ENCODE assay signal across 9 mouse cellular contexts in the genomic region with DNA sequence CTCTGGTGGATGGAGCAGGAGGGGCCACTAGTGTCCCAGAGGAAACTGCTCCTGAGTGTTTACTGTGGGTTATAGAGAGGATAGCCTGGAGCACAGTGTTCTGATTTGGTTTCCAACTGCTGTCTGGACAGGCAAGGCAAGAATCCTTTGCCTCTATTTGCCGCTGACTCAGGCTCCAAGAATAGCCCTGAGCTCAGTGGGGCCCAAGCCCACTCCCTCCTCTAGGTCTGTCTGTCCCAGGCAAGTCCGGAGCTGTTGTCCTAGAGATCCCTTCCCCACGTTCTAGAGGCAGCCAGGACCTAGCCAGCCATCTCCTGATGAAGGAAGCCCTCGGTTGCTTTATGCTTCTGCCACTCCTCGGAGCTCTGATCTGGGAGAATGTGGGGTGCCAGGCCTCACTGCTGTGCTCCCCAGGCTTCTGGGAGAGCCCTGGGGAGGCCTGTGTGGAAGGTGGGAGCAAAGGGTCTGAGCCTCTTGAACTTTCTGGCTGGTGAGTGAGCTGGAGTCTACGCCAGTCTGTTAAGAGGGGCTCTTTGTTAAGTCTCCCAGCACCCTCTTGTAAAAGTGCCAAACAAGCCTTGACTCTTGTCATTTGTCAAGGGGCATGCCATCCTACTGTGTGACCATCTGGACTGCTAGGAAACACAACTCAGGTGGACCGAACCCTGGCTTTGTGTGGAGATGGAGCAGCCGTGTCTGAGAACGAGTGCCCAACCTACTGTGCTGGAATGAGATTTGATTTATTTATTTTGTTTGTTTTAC. TPM values are rescaled to one million over a fixed set of nuclear protein-coding genes. Genes with fewer than 3 reads are reported as not detected.
A peak's percentile ranks its signal among the peaks of the same experiment; 100 is the strongest.
DNase-seq lines count a peak whose midpoint lies in the region; ATAC-seq and TF ChIP-seq lines count a peak whose summit lies in the region.
"Had no signal": no experiment of that assay in that cellular context is flagged by ENCODE, and none has a peak within 500 bp of the region (broad histone marks: within the 10 kb centered on the region; RNA-seq: fewer than 3 reads in every experiment).

No protein-coding gene starts in this region.

- no peak for TF ChIP-seq POLR2A in embryonic fibroblast, embryonic 13.5 days (IDR thresholded peaks at IDR 0.05; ENCODE audit: low read depth, low read length)

- peaks cover 57% of the 10 kb centered on the region for H3K36me3 ChIP-seq in forebrain, embryonic 12.5 days (replicated peaks)
- H3K36me3 ChIP-seq in forebrain, embryonic 13.5 days (ENCODE audit: poor library complexity, severe bottlenecking) = peaks cover 61% of the 10 kb centered on the region
- peaks cover 36% of the 10 kb centered on the region for H3K36me3 ChIP-seq in lung, embryonic 16.5 days (ENCODE audit: control insufficient read depth, insufficient read depth, low read length)
- H3K36me3 ChIP-seq in limb, embryonic 15.5 days = peaks cover 56% of the 10 kb centered on the region

- no peak for DNase-seq in lung, adult 18-20 months
- DNase-seq in urinary bladder, postnatal 25 days (ENCODE audit: low spot score) = no peak
- no peak for DNase-seq in thymus, postnatal 25 days

- H3K9ac ChIP-seq in forebrain, embryonic 12.5 days = no peak overlapping the region
- no peak overlapping the region for H3K9ac ChIP-seq in forebrain, embryonic 13.5 days
- no peak overlapping the region for H3K9ac ChIP-seq in lung, embryonic 16.5 days (ENCODE audit: low read length)
- no peak overlapping the region for H3K9ac ChIP-seq in limb, embryonic 15.5 days

- no peak overlapping the region for H3K4me3 ChIP-seq in forebrain, embryonic 12.5 days (replicated peaks)
- no peak overlapping the region for H3K4me3 ChIP-seq in forebrain, embryonic 13.5 days
- H3K4me3 ChIP-seq in lung, embryonic 16.5 days (ENCODE audit: low read length) = no peak overlapping the region
- no peak overlapping the region for H3K4me3 ChIP-seq in embryonic fibroblast, embryonic 13.5 days (ENCODE audit: insufficient read depth, low read length)
- no peak overlapping the region for H3K4me3 ChIP-seq in limb, embryonic 15.5 days
- H3K4me3 ChIP-seq: midbrain, embryonic 10.5 days had no signal

- no peak for ATAC-seq in forebrain, embryonic 12.5 days (ENCODE audit: low FRiP score)
- no peak for ATAC-seq in forebrain, embryonic 13.5 days
- ATAC-seq in lung, embryonic 16.5 days (ENCODE audit: low read depth) = peak; percentile 37; the same call in 1 of the 2 replicates
- no peak for ATAC-seq in limb, embryonic 15.5 days (ENCODE audit: insufficient number of reproducible peaks, low FRiP score, low TSS enrichment, low read depth)

- H3K9me3 ChIP-seq in forebrain, embryonic 12.5 days = no peaks in the 10 kb centered on the region
- no peaks in the 10 kb centered on the region for H3K9me3 ChIP-seq in forebrain, embryonic 13.5 days (replicated peaks)
- no peaks in the 10 kb centered on the region for H3K9me3 ChIP-seq in lung, embryonic 16.5 days (ENCODE audit: control insufficient read depth, low read length)
- H3K9me3 ChIP-seq in limb, embryonic 15.5 days = no peaks in the 10 kb centered on the region
- H3K9me3 ChIP-seq: midbrain, embryonic 10.5 days had no signal

- TF ChIP-seq CTCF in embryonic fibroblast, embryonic 13.5 days (IDR thresholded peaks at IDR 0.05; ENCODE audit: borderline replicate concordance, insufficient read depth, low read length) = no peak

- H3K27ac ChIP-seq in forebrain, embryonic 12.5 days = peak overlapping the region; percentile 46; the same call in 1 of the 2 replicates
- no peak overlapping the region for H3K27ac ChIP-seq in forebrain, embryonic 13.5 days
- peak overlapping the region; percentile 41 for H3K27ac ChIP-seq in lung, embryonic 16.5 days (ENCODE audit: low read length)
- H3K27ac ChIP-seq in embryonic fibroblast, embryonic 13.5 days (ENCODE audit: insufficient read depth, low read length) = peak overlapping the region; percentile 95
- H3K27ac ChIP-seq in limb, embryonic 15.5 days = peak overlapping the region; percentile 91
- H3K27ac ChIP-seq: midbrain, embryonic 10.5 days had no signal

- peaks cover 32% of the 10 kb centered on the region for H3K27me3 ChIP-seq in forebrain, embryonic 12.5 days
- peaks cover 29% of the 10 kb centered on the region for H3K27me3 ChIP-seq in forebrain, embryonic 13.5 days
- no peaks in the 10 kb centered on the region for H3K27me3 ChIP-seq in lung, embryonic 16.5 days (ENCODE audit: control insufficient read depth, insufficient read depth, low read depth, low read length)
- H3K27me3 ChIP-seq in limb, embryonic 15.5 days = peaks cover 11% of the 10 kb centered on the region

- WGBS in forebrain, embryonic 12.5 days = 88% methylated on average over 9 of the region's 9 CpGs
- 92% methylated on average over 9 of the region's 9 CpGs for WGBS in forebrain, embryonic 13.5 days
- 83% methylated on average over 9 of the region's 9 CpGs for WGBS in lung, embryonic 16.5 days
- 56% methylated on average over 9 of the region's 9 CpGs for WGBS in limb, embryonic 15.5 days

- H3K4me1 ChIP-seq in forebrain, embryonic 12.5 days = no peaks in the 10 kb centered on the region; the same call in 1 of the 2 replicates
- peaks cover 6% of the 10 kb centered on the region; the same call in 1 of the 2 replicates for H3K4me1 ChIP-seq in forebrain, embryonic 13.5 days
- peaks cover 5% of the 10 kb centered on the region; the same call in 1 of the 2 replicates for H3K4me1 ChIP-seq in lung, embryonic 16.5 days (replicated peaks; ENCODE audit: control insufficient read depth, insufficient read depth, low read length)
- H3K4me1 ChIP-seq in embryonic fibroblast, embryonic 13.5 days (ENCODE audit: control insufficient read depth, insufficient read depth, low read length) = peaks cover 24% of the 10 kb centered on the region
- peaks cover 40% of the 10 kb centered on the region for H3K4me1 ChIP-seq in limb, embryonic 15.5 days

- H3K4me2 ChIP-seq in forebrain, embryonic 12.5 days = no peak overlapping the region
- no peak overlapping the region for H3K4me2 ChIP-seq in forebrain, embryonic 13.5 days
- no peak overlapping the region for H3K4me2 ChIP-seq in lung, embryonic 16.5 days (ENCODE audit: low read depth, low read length)
- no peak overlapping the region for H3K4me2 ChIP-seq in limb, embryonic 15.5 days

RNA-seq across cellular contexts. Expression of a gene that starts 3.2 kb away (rescaled TPM):
- 2.2 and 3.2 TPM in 2 replicates for polyA plus RNA-seq in forebrain, embryonic 12.5 days (2016; fragmentation: Nextera tagmentation; extraction: Ambion mirVana)
- 1.2 and 1.6 TPM in 2 replicates for polyA plus RNA-seq in forebrain, embryonic 13.5 days (2015; fragmentation: Nextera tagmentation; extraction: Ambion mirVana)
- polyA plus RNA-seq in lung, embryonic 16.5 days (2015; fragmentation: Nextera tagmentation; extraction: Ambion mirVana) = 1.3 and 1.5 TPM in 2 replicates
- polyA plus RNA-seq in embryonic fibroblast, embryonic 13.5 days (2011; ENCODE audit: insufficient read length, low read depth, missing spikeins) = 48.8 and 70.7 TPM in 2 replicates
- 19.4 and 24.4 TPM in 2 replicates for polyA plus RNA-seq in limb, embryonic 15.5 days (2015; fragmentation: Nextera tagmentation; extraction: Ambion mirVana)

RNA-seq across cellular contexts. Expression of a gene that starts 13.7 kb away (rescaled TPM):
- 353 and 359 TPM in 2 replicates for polyA plus RNA-seq in forebrain, embryonic 12.5 days (2016; fragmentation: Nextera tagmentation; extraction: Ambion mirVana)
- polyA plus RNA-seq in forebrain, embryonic 13.5 days (2015; fragmentation: Nextera tagmentation; extraction: Ambion mirVana) = 361 and 379 TPM in 2 replicates
- 397 and 421 TPM in 2 replicates for polyA plus RNA-seq in lung, embryonic 16.5 days (2015; fragmentation: Nextera tagmentation; extraction: Ambion mirVana)
- polyA plus RNA-seq in embryonic fibroblast, embryonic 13.5 days (2011; ENCODE audit: insufficient read length, low read depth, missing spikeins) = 165 and 176 TPM in 2 replicates
- polyA plus RNA-seq in limb, embryonic 15.5 days (2015; fragmentation: Nextera tagmentation; extraction: Ambion mirVana) = 427 and 499 TPM in 2 replicates

RNA-seq across cellular contexts. Expression of a gene that starts 35.7 kb away (rescaled TPM):
- not detected in 2 replicates for polyA plus RNA-seq in forebrain, embryonic 12.5 days (2016; fragmentation: Nextera tagmentation; extraction: Ambion mirVana)
- not detected in 2 replicates for polyA plus RNA-seq in forebrain, embryonic 13.5 days (2015; fragmentation: Nextera tagmentation; extraction: Ambion mirVana)
- not detected in 2 replicates for polyA plus RNA-seq in lung, embryonic 16.5 days (2015; fragmentation: Nextera tagmentation; extraction: Ambion mirVana)
- polyA plus RNA-seq in embryonic fibroblast, embryonic 13.5 days (2011; ENCODE audit: insufficient read length, low read depth, missing spikeins) = 1.7 and 1.9 TPM in 2 replicates
- polyA plus RNA-seq in limb, embryonic 15.5 days (2015; fragmentation: Nextera tagmentation; extraction: Ambion mirVana) = 0.46 TPM in 1 of 2 replicates, not detected in the other
- polyA plus RNA-seq: midbrain, embryonic 10.5 days had no signal

RNA-seq across cellular contexts. Expression of a gene that starts 35.7 kb away (rescaled TPM):
- not detected in 2 replicates for polyA plus RNA-seq in forebrain, embryonic 12.5 days (2016; fragmentation: Nextera tagmentation; extraction: Ambion mirVana)
- 0.25 TPM in 1 of 2 replicates, not detected in the other for polyA plus RNA-seq in forebrain, embryonic 13.5 days (2015; fragmentation: Nextera tagmentation; extraction: Ambion mirVana)
- 0.78 and 1.1 TPM in 2 replicates for polyA plus RNA-seq in lung, embryonic 16.5 days (2015; fragmentation: Nextera tagmentation; extraction: Ambion mirVana)
- not detected in 2 replicates for polyA plus RNA-seq in embryonic fibroblast, embryonic 13.5 days (2011; ENCODE audit: insufficient read length, low read depth, missing spikeins)
- polyA plus RNA-seq in limb, embryonic 15.5 days (2015; fragmentation: Nextera tagmentation; extraction: Ambion mirVana) = 0.31 TPM in 1 of 2 replicates, not detected in the other
- polyA plus RNA-seq: midbrain, embryonic 10.5 days had no signal

RNA-seq across cellular contexts. Expression of a gene that starts 41.4 kb away (rescaled TPM):
- polyA plus RNA-seq in forebrain, embryonic 12.5 days (2016; fragmentation: Nextera tagmentation; extraction: Ambion mirVana) = 16.5 and 18.4 TPM in 2 replicates
- 14.5 and 16.8 TPM in 2 replicates for polyA plus RNA-seq in forebrain, embryonic 13.5 days (2015; fragmentation: Nextera tagmentation; extraction: Ambion mirVana)
- 11.9 and 13.0 TPM in 2 replicates for polyA plus RNA-seq in lung, embryonic 16.5 days (2015; fragmentation: Nextera tagmentation; extraction: Ambion mirVana)
- polyA plus RNA-seq in embryonic fibroblast, embryonic 13.5 days (2011; ENCODE audit: insufficient read length, low read depth, missing spikeins) = 6.0 and 7.1 TPM in 2 replicates
- polyA plus RNA-seq in limb, embryonic 15.5 days (2015; fragmentation: Nextera tagmentation; extraction: Ambion mirVana) = 10.0 and 11.8 TPM in 2 replicates
